ENCODE assay signal across 9 mouse cellular contexts in the genomic region with DNA sequence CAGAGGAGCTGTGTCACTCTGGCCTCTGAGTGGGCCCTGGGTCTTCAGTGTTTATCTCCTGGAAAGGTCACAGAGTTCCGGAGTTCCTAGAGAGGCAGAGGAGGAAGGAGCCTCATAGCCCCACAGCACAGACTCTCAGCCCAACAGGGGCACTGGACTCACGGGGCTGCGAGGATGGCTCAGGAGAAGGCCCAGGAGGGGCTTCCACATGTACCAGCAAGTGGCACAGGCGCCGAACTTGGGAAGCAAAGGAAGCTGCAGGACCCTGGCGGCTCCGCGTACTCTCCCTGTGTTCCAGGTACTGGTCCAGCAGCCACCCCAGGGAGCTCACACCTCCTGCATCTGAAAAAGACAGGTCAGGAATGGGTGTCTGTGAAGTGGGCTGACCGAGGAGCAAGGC. TPM values are rescaled to one million over a fixed set of nuclear protein-coding genes. Genes with fewer than 3 reads are reported as not detected.
DNase-seq lines count a peak whose midpoint lies in the region; ATAC-seq and TF ChIP-seq lines count a peak whose summit lies in the region.
"Had no signal": no experiment of that assay in that cellular context is flagged by ENCODE, and none has a peak within 500 bp of the region (broad histone marks: within the 10 kb centered on the region; RNA-seq: fewer than 3 reads in every experiment).

No protein-coding gene starts in this region.

- H3K9me3 ChIP-seq in hindbrain, embryonic 13.5 days, result no peaks in the 10 kb centered on the region
- no peaks in the 10 kb centered on the region for H3K9me3 ChIP-seq in hindbrain, postnatal 0 days (ENCODE audit: low read length)
- H3K9me3 ChIP-seq in intestine, postnatal 0 days (ENCODE audit: control insufficient read depth), result no peaks in the 10 kb centered on the region

- H3K4me2 ChIP-seq in hindbrain, embryonic 13.5 days, result no peak overlapping the region
- no peak overlapping the region for H3K4me2 ChIP-seq in hindbrain, postnatal 0 days (ENCODE audit: low read depth, low read length)
- peak overlapping the region; percentile 40; the same call in 1 of the 2 replicates for H3K4me2 ChIP-seq in intestine, postnatal 0 days (replicated peaks; ENCODE audit: low read depth)

- peaks cover 67% of the 10 kb centered on the region for H3K36me3 ChIP-seq in hindbrain, embryonic 13.5 days
- peaks cover 16% of the 10 kb centered on the region for H3K36me3 ChIP-seq in hindbrain, postnatal 0 days (ENCODE audit: insufficient read depth, low read length)
- peaks cover 3% of the 10 kb centered on the region; the same call in 1 of the 2 replicates for H3K36me3 ChIP-seq in intestine, postnatal 0 days (ENCODE audit: control insufficient read depth, insufficient read depth)

- no peak overlapping the region for H3K27ac ChIP-seq in hindbrain, embryonic 13.5 days
- no peak overlapping the region for H3K27ac ChIP-seq in hindbrain, postnatal 0 days
- H3K27ac ChIP-seq in intestine, postnatal 0 days (ENCODE audit: low read depth, low read length), result no peak overlapping the region

- no peak for ATAC-seq in hindbrain, embryonic 13.5 days (ENCODE audit: low FRiP score)
- no peak for ATAC-seq in hindbrain, postnatal 0 days
- ATAC-seq in intestine, postnatal 0 days, result no peak

- no peak for TF ChIP-seq CTCF in hindbrain, postnatal 0 days (IDR thresholded peaks at IDR 0.05; ENCODE audit: low read depth)
- no peak for TF ChIP-seq CTCF in intestine, postnatal 0 days (IDR thresholded peaks at IDR 0.05; ENCODE audit: low read depth)

- peak overlapping the region; percentile 9; the same call in 1 of the 2 replicates for H3K9ac ChIP-seq in hindbrain, embryonic 13.5 days
- H3K9ac ChIP-seq in hindbrain, postnatal 0 days (replicated peaks; ENCODE audit: low read length), result no peak overlapping the region
- H3K9ac ChIP-seq in intestine, postnatal 0 days (ENCODE audit: low read depth, low read length), result 0 out of 2 replicates have a peak overlapping the region, but pooled peaks have one; percentile 23

- WGBS in hindbrain, embryonic 13.5 days, result 77% methylated on average over 9 of the region's 9 CpGs
- WGBS in hindbrain, postnatal 0 days, result 75% methylated on average over 9 of the region's 9 CpGs
- 80% methylated on average over 9 of the region's 9 CpGs for WGBS in intestine, postnatal 0 days

- H3K4me3 ChIP-seq in hindbrain, embryonic 13.5 days, result no peak overlapping the region
- H3K4me3 ChIP-seq in hindbrain, postnatal 0 days (ENCODE audit: low read length), result no peak overlapping the region
- H3K4me3 ChIP-seq in intestine, postnatal 0 days (ENCODE audit: low read depth, low read length), result no peak overlapping the region

- H3K4me1 ChIP-seq in hindbrain, embryonic 13.5 days (replicated peaks), result peaks cover 6% of the 10 kb centered on the region; the same call in 1 of the 2 replicates
- no peaks in the 10 kb centered on the region for H3K4me1 ChIP-seq in hindbrain, postnatal 0 days (ENCODE audit: insufficient read depth, low read length)
- H3K4me1 ChIP-seq in intestine, postnatal 0 days (replicated peaks; ENCODE audit: control insufficient read depth, insufficient read depth, low read length), result no peaks in the 10 kb centered on the region

- DNase-seq in hindbrain, postnatal 0 days (ENCODE audit: low spot score), result no peak
- peak; percentile 18 for DNase-seq in urinary bladder, adult 2 months (ENCODE audit: low spot score)
- DNase-seq in urinary bladder, postnatal 4 days (ENCODE audit: low spot score in 2 of 2), result no peak
- DNase-seq in frontal cortex, postnatal 14 days (ENCODE audit: low spot score in 2 of 2), result no peak
- DNase-seq in spleen, postnatal 36 days (ENCODE audit: low spot score in 2 of 2), result no peak
- DNase-seq: lung, postnatal 10 days; thymus, adult 18-20 months had no signal

- H3K27me3 ChIP-seq in hindbrain, embryonic 13.5 days, result peaks cover 49% of the 10 kb centered on the region
- H3K27me3 ChIP-seq in hindbrain, postnatal 0 days (ENCODE audit: insufficient read depth, low read length), result no peaks in the 10 kb centered on the region
- 0 out of 2 replicates have a peak, but pooled peaks cover 6% of the 10 kb centered on the region for H3K27me3 ChIP-seq in intestine, postnatal 0 days (replicated peaks; ENCODE audit: control insufficient read depth, insufficient read depth, low read length)

RNA-seq across cellular contexts. Expression of a gene that starts 24.7 kb away (rescaled TPM):
- polyA plus RNA-seq in hindbrain, embryonic 13.5 days (2015; fragmentation: Nextera tagmentation; extraction: Ambion mirVana), result 20.4 and 21.8 TPM in 2 replicates
- 8.9 and 9.9 TPM in 2 replicates for total RNA-seq in hindbrain, postnatal 0 days (2014; rRNA removed)
- polyA plus RNA-seq in hindbrain, postnatal 0 days (2015; fragmentation: Nextera tagmentation; extraction: Ambion mirVana), result 19.2 and 23.4 TPM in 2 replicates
- polyA plus RNA-seq in urinary bladder, adult 2 months (2012; rRNA removed), result 6.1 and 7.0 TPM in 2 replicates
- polyA plus RNA-seq in intestine, postnatal 0 days (2015; fragmentation: Nextera tagmentation; extraction: Ambion mirVana), result 10.9 and 11.1 TPM in 2 replicates

RNA-seq across cellular contexts. Expression of a gene that starts 25.0 kb away (rescaled TPM):
- polyA plus RNA-seq in hindbrain, embryonic 13.5 days (2015; fragmentation: Nextera tagmentation; extraction: Ambion mirVana), result 17.1 and 21.6 TPM in 2 replicates
- total RNA-seq in hindbrain, postnatal 0 days (2014; rRNA removed), result 55.3 and 58.2 TPM in 2 replicates
- polyA plus RNA-seq in hindbrain, postnatal 0 days (2015; fragmentation: Nextera tagmentation; extraction: Ambion mirVana), result 12.2 and 14.4 TPM in 2 replicates
- polyA plus RNA-seq in urinary bladder, adult 2 months (2012; rRNA removed), result 22.9 and 29.3 TPM in 2 replicates
- 1.3 and 2.0 TPM in 2 replicates for polyA plus RNA-seq in intestine, postnatal 0 days (2015; fragmentation: Nextera tagmentation; extraction: Ambion mirVana)

RNA-seq across cellular contexts. Expression of a gene that starts 33.7 kb away (rescaled TPM):
- polyA plus RNA-seq in hindbrain, embryonic 13.5 days (2015; fragmentation: Nextera tagmentation; extraction: Ambion mirVana), result 4.6 and 4.7 TPM in 2 replicates
- total RNA-seq in hindbrain, postnatal 0 days (2014; rRNA removed), result 46.5 and 53.4 TPM in 2 replicates
- 6.3 and 6.5 TPM in 2 replicates for polyA plus RNA-seq in hindbrain, postnatal 0 days (2015; fragmentation: Nextera tagmentation; extraction: Ambion mirVana)
- polyA plus RNA-seq in urinary bladder, adult 2 months (2012; rRNA removed), result 0.06 and 0.07 TPM in 2 replicates
- polyA plus RNA-seq in intestine, postnatal 0 days (2015; fragmentation: Nextera tagmentation; extraction: Ambion mirVana), result 0.09 and 0.16 TPM in 2 replicates

RNA-seq across cellular contexts. Expression of a gene that starts 34.8 kb away (rescaled TPM):
- polyA plus RNA-seq in hindbrain, embryonic 13.5 days (2015; fragmentation: Nextera tagmentation; extraction: Ambion mirVana), result 4.6 and 4.8 TPM in 2 replicates
- 67.0 and 67.3 TPM in 2 replicates for total RNA-seq in hindbrain, postnatal 0 days (2014; rRNA removed)
- 3.0 and 3.8 TPM in 2 replicates for polyA plus RNA-seq in hindbrain, postnatal 0 days (2015; fragmentation: Nextera tagmentation; extraction: Ambion mirVana)
- polyA plus RNA-seq in urinary bladder, adult 2 months (2012; rRNA removed), result 122 and 145 TPM in 2 replicates
- polyA plus RNA-seq in intestine, postnatal 0 days (2015; fragmentation: Nextera tagmentation; extraction: Ambion mirVana), result 5.1 and 5.2 TPM in 2 replicates
